Mouse (Mus musculus) monocyte, adult 2 months (primary cell): ENCODE measurements around the gene Uckl1.

ENCODE experiments used
- DNase-seq, 2 experiments: peaks; one replicate each; pipeline ENCODE4 v3.0.0; 2022; ENCODE audit warnings: low spot score in 2 of 2, low read depth in 1 of 2

Gene Uckl1

DNA sequence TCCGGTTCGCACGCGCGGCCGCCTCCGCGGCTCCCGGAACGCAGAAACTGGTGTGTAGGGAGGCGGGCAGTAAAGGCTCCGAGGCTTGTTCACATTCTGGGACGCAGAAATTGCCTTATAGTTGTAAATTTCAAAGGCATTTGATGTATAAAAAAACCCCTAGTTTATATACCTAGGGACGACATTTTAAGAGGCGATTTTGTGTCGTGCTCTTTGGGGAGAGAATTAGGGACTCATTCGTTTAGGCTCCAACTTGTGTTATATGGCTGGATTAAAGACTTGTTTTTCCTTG is 63.8 kb downstream of the Uckl1 start:
- DNase-seq: no peak

DNA sequence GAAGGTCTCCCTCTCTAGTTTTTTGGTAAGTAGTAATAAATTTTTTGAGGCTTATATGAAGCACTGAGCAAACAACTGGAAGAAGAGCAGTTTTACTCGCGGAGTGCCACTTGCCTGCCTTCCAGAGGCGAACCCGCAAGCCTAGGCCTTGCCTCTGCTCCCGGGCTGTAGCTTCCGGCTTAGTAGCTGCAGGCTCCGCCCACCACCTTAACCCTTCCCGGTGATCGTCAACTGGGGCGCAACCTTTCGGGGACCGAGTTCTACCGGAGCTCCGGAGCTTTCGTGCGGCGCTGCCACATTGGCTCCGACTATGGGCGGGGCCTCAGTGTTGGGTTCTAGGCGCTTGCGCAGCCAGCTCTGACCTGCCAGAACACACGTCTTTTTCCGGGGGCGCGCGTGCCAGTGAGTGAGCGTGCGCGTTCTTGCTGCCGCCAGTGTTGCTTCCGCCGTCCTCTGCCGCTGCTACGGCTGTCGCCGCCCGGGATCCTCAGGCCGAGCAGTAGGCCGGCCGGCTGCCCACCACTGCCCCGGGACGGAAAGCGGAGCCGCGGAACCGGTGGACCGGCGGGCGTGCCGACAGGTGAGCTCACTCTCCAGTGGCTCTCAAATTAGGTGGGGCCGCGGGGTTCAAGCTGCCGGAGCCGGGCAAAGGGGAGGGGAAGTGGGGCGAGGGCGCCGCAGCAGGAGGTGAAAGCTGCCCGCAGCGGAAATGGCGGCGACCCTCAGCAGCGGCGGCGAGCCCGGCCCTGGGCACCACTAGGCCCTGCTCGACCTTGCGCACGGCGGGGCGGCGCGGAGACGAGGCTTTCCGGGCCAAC is 64.4 kb downstream of the Uckl1 start, which contains the start of gene Dnajc5:
Gene Dnajc5, plus strand, starts transcription at position 368 of the 818 bp plus-strand sequence.
- peak; percentile 88 to 94 for DNase-seq

DNA sequence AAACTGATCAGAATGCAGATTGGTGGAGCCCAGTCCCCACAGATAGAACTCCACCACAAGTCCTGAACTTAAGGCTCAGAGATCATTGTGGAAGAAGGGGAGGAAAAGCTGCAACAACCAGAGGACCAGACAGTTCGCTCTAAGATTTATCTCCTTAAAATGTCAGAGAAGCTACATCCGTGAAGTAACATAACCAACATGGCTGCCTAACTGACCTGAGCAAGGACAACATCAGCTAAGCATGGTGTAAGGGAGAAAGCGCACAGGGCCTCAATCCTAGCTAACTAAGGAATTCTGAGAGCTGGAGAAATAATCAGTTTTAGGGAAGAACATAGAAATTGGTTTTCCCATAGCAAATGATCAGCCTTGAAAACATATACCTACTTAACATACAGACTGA is 65.5 kb downstream of the Uckl1 start:
- no peak for DNase-seq
